Mouse (Mus musculus) embryonic fibroblast, embryonic 13.5 days (primary cell): Measurements from ENCODE around the gene Dok5.

Experiments
- CTCF ChIP-seq: IDR thresholded peaks from 2 replicates; pipeline ENCODE4 v1.5.1; 2011; ENCODE audit warnings: mild to moderate bottlenecking, control low read depth, low read length, moderate library complexity, borderline replicate concordance; ENCODE audit not compliant: insufficient read depth
- POLR2A ChIP-seq: IDR thresholded peaks from 2 replicates; pipeline ENCODE4 v1.6.1; 2011; ENCODE audit warnings: low read depth, mild to moderate bottlenecking, control low read depth, low read length, moderate library complexity

- TF ChIP-seq POLR2A: no peak
- TF ChIP-seq CTCF: no peak
Observed at GRCm38 (mm10) chr2:170758201-170758600, 26.6 kb downstream of the Dok5 start.
